Mouse (Mus musculus) ovary, adult 10 weeks (tissue): Measurements from ENCODE around the gene Olfr420. TPM values are rescaled to one million over a fixed set of nuclear protein-coding genes. Genes with fewer than 3 reads are reported as not detected.

Experiments used
- polyA plus RNA-seq: library from polyadenylated mRNA; stranded (reverse); fragments of 350-450 nt; fragmentation: Illumina TruSeq; extraction: RNeasy Lipid Tissue Mini Kit (QIAGEN cat#74804); gene quantifications from one replicate; pipeline ENCODE4 v1.2.3, GENCODE M21; 2014

Gene Olfr420
- not detected for polyA plus RNA-seq

GRCm38 (mm10) chr1:174155333-174155732 is at the start of gene Olfr420:
TSS of gene Olfr420 (plus strand) at chr1:174155633.

DNA sequence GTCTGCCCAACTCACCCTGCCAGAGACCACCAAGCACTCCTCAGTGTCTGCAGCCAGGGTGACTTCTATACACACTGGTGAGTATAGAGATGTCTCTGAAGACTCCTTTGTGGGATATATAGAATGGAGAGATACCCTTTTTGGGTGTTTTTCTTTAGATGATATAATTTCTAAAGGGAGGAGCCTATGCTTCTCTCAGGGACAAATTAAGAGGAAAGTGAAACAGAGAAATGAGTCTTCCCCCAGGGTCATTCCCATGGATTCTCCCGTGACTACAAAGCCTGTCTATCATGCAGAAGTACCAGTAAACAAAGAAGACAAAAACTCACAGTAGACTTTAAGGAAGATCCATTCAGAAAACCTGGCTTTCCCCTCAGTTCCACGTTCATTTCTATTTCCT is 34.4 kb upstream of the Olfr420 start, which contains the start of gene Olfr231:
Olfr231 (minus strand) TSS at position 101 of the 400 bp plus-strand sequence.

DNA sequence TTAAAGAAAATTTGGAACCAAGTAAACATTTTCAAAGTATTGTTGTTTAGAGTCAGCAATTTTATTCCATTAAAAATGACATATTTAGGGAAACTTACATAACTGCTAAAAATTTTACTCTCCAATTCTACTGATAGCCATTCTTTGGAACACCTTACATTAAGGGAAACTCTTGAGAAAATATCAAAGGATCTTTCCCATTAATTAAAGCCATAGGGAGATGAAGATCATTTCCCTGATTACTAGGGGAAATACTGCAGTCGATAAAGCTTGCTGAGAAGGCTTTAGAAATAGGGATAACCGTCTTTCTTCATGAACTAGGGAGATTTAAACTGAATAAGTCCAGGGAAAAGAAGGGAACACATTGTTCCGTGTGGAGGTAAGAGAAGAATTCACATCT is 24.2 kb upstream of the Olfr420 start, which contains the start of gene Olfr424:
Olfr424 (plus strand) TSS at position 301 of the 400 bp plus-strand sequence.

DNA sequence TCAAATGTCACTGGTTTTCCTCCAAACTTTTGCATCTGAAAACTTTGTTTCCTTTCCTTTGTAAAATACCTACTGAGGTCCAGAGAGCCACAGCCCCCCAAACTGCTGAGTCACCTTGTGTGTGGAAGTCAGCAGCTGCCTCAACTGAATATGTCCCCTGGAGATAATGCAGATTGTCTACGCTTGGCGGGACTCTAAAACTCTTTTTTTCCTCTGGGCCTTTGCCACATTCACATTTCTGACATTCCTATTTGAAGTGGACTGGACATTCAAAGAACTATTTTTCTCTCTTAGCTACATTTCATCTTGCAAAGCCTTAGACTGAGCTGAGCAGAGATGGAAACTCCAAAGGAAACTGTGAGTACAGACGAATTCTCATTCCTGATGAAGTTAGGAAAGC is 17.2 kb downstream of the Olfr420 start, which contains the start of gene Spta1:
Spta1 (plus strand) TSS at position 172 of the 400 bp plus-strand sequence.

Other genes starting within 250 kb of the Olfr420 start
- gene Ifi211, start 242.6 kb upstream of the Olfr420 start, polyA plus RNA-seq: 24.1 TPM
- 97.3 TPM for gene Mndal, start 213.1 kb upstream of the Olfr420 start, polyA plus RNA-seq
- gene Ifi203, start 213.0 kb upstream of the Olfr420 start, polyA plus RNA-seq: 87.5 TPM
- gene Ifi202b, start 172.9 kb upstream of the Olfr420 start, polyA plus RNA-seq: 2.2 TPM
- gene Ifi205, start 123.8 kb upstream of the Olfr420 start, polyA plus RNA-seq: 43.6 TPM
- gene Olfr433, start 114.9 kb upstream of the Olfr420 start, polyA plus RNA-seq: not detected
- gene Olfr432, start 106.4 kb upstream of the Olfr420 start, polyA plus RNA-seq: not detected
- not detected for gene Olfr430, start 89.0 kb upstream of the Olfr420 start, polyA plus RNA-seq
- not detected for gene Olfr429, start 71.3 kb upstream of the Olfr420 start, polyA plus RNA-seq
- gene Olfr427, start 58.7 kb upstream of the Olfr420 start, polyA plus RNA-seq: not detected
- gene Olfr231, start 34.5 kb upstream of the Olfr420 start, polyA plus RNA-seq: not detected
- gene Olfr424, start 24.1 kb upstream of the Olfr420 start, polyA plus RNA-seq: not detected
- gene Spta1, start 17.1 kb downstream of the Olfr420 start, polyA plus RNA-seq: not detected
- not detected for gene Olfr419, start 96.4 kb downstream of the Olfr420 start, polyA plus RNA-seq
- gene Mptx1, start 174.9 kb downstream of the Olfr420 start, polyA plus RNA-seq: 0.88 TPM
- not detected for gene Olfr417, start 209.5 kb downstream of the Olfr420 start, polyA plus RNA-seq
- not detected for gene Olfr248, start 235.4 kb downstream of the Olfr420 start, polyA plus RNA-seq